ENCODE assay signal across 8 mouse cellular contexts in genomic region chr17:71597881-71598658, GRCm38 (mm10). TPM values are rescaled to one million over a fixed set of nuclear protein-coding genes. Genes with fewer than 3 reads are reported as not detected.
DNase-seq lines count a peak whose midpoint lies in the region; ATAC-seq and TF ChIP-seq lines count a peak whose summit lies in the region.

No protein-coding gene starts in this region.

- H3K9me3 ChIP-seq in heart, embryonic 16.5 days (replicated peaks; ENCODE audit: control insufficient read depth, low read length), result no peaks in the 10 kb centered on the region; the same call in 1 of the 2 replicates
- H3K9me3 ChIP-seq in G1E (replicated peaks), result no peaks in the 10 kb centered on the region
- no peaks in the 10 kb centered on the region for H3K9me3 ChIP-seq in forebrain, embryonic 10.5 days

- H3K4me1 ChIP-seq in heart, embryonic 16.5 days (ENCODE audit: control insufficient read depth, insufficient read depth, low read length), result peaks cover 12% of the 10 kb centered on the region
- peaks cover 36% of the 10 kb centered on the region for H3K4me1 ChIP-seq in G1E (ENCODE audit: insufficient read depth, low read depth, low read length)
- H3K4me1 ChIP-seq in forebrain, embryonic 10.5 days, result peaks cover 38% of the 10 kb centered on the region
- H3K4me1 ChIP-seq in small intestine, adult 2 months (ENCODE audit: control insufficient read depth, insufficient read depth, insufficient read length, low read length), result peaks cover 6% of the 10 kb centered on the region; the same call in 1 of the 2 replicates

- WGBS in heart, embryonic 16.5 days, result under 1% methylated on average over 48 of the region's 48 CpGs
- under 1% methylated on average over 48 of the region's 48 CpGs for WGBS in forebrain, embryonic 10.5 days
- WGBS in small intestine, adult 2 months, result under 1% methylated on average over 48 of the region's 48 CpGs

- no peaks in the 10 kb centered on the region for H3K36me3 ChIP-seq in heart, embryonic 16.5 days (ENCODE audit: control insufficient read depth, insufficient read depth)
- H3K36me3 ChIP-seq in G1E (replicated peaks), result peaks cover 27% of the 10 kb centered on the region
- peaks cover 6% of the 10 kb centered on the region for H3K36me3 ChIP-seq in forebrain, embryonic 10.5 days (replicated peaks)
- 0 out of 2 replicates have a peak, but pooled peaks cover under 1% of the 10 kb centered on the region for H3K36me3 ChIP-seq in small intestine, adult 2 months (ENCODE audit: control insufficient read depth, insufficient read depth, low read length)

- H3K4me3 ChIP-seq in heart, embryonic 16.5 days (ENCODE audit: low read length), result peak overlapping the region; percentile 79
- peak overlapping the region; percentile 89 for H3K4me3 ChIP-seq in G1E (ENCODE audit: low read depth, low read length)
- peak overlapping the region; percentile 74 for H3K4me3 ChIP-seq in forebrain, embryonic 10.5 days
- peak overlapping the region; percentile 96 for H3K4me3 ChIP-seq in small intestine, adult 2 months (ENCODE audit: low read depth, low read length)

- no peak for TF ChIP-seq CTCF in G1E (IDR thresholded peaks at IDR 0.05; ENCODE audit: low read depth, low read length)
- no peak for TF ChIP-seq CTCF in small intestine, adult 2 months (IDR thresholded peaks at IDR 0.05; ENCODE audit: extremely low read depth, insufficient read length, insufficient replicate concordance, low read depth, low read length)

- TF ChIP-seq POLR2A in small intestine, adult 2 months (IDR thresholded peaks at IDR 0.05; ENCODE audit: low read depth, low read length), result no peak; the same call in 1 of the 2 replicates

- peak overlapping the region; percentile 70 for H3K4me2 ChIP-seq in heart, embryonic 16.5 days (ENCODE audit: low read depth, low read length)

- no peaks in the 10 kb centered on the region for H3K27me3 ChIP-seq in heart, embryonic 16.5 days (ENCODE audit: control insufficient read depth, insufficient read depth, low read length)
- peaks cover 10% of the 10 kb centered on the region for H3K27me3 ChIP-seq in G1E (ENCODE audit: insufficient read depth, low read length)
- H3K27me3 ChIP-seq in forebrain, embryonic 10.5 days (ENCODE audit: poor library complexity, severe bottlenecking), result no peaks in the 10 kb centered on the region; the same call in 1 of the 2 replicates
- no peaks in the 10 kb centered on the region for H3K27me3 ChIP-seq in small intestine, adult 2 months (ENCODE audit: control insufficient read depth, insufficient read depth, low read length)

- ATAC-seq in heart, embryonic 16.5 days (replicated peaks; ENCODE audit: extremely low read depth, insufficient read depth, low FRiP score), result peak; percentile 59
- peak; percentile 1; the same call in 1 of the 2 replicates for ATAC-seq in G1E (ENCODE audit: extremely low read depth, insufficient number of reproducible peaks, low FRiP score, poor library complexity, severe bottlenecking)

- peak overlapping the region; percentile 83 for H3K9ac ChIP-seq in heart, embryonic 16.5 days (ENCODE audit: low read length)

- peak overlapping the region; percentile 77 for H3K27ac ChIP-seq in heart, embryonic 16.5 days (ENCODE audit: low read length)
- H3K27ac ChIP-seq in forebrain, embryonic 10.5 days, result peak overlapping the region; percentile 87
- peak overlapping the region; percentile 81 for H3K27ac ChIP-seq in small intestine, adult 2 months (ENCODE audit: insufficient read depth, low read depth, low read length)

- no peak for DNase-seq in heart, postnatal 4 days
- DNase-seq in G1E (ENCODE audit: low spot score) (peak; percentile 29), liver (peak; percentile 5)
- DNase-seq in forebrain, embryonic 10.5 days (ENCODE audit: extremely low spot score, low spot score), result no peak
- no peak for DNase-seq in left cerebral cortex, adult 11 months (ENCODE audit: low spot score)
- DNase-seq in ovary, postnatal 36 days (ENCODE audit: low spot score), result no peak

RNA-seq across cellular contexts. Expression of gene Wdr43, which starts 17.6 kb away (rescaled TPM):
- polyA plus RNA-seq in heart, embryonic 16.5 days (2015; fragmentation: Nextera tagmentation; extraction: Ambion mirVana), result 44.1 and 49.7 TPM in 2 replicates
- 10 to 100 TPM; 29.5 to 33.9 TPM for total RNA-seq in heart, postnatal 4 days (2021)
- 197 and 205 TPM in 2 replicates for total RNA-seq in G1E (2014; fragmentation: Nextera tagmentation)
- total RNA-seq in G1E (2017), result 165 and 231 TPM in 2 replicates
- polyA plus RNA-seq in G1E (2012), result 59.0 and 77.6 TPM in 2 replicates
- 121 and 126 TPM in 2 replicates for polyA plus RNA-seq in forebrain, embryonic 10.5 days (2016; fragmentation: Nextera tagmentation; extraction: Ambion mirVana)
- 1.4 and 2.8 TPM in 2 replicates for polyA plus RNA-seq in small intestine, adult 2 months (2012; rRNA removed)

RNA-seq across cellular contexts. Expression of gene Spdya, which starts 46.2 kb away (rescaled TPM):
- 0.24 and 0.42 TPM in 2 replicates for polyA plus RNA-seq in heart, embryonic 16.5 days (2015; fragmentation: Nextera tagmentation; extraction: Ambion mirVana)
- total RNA-seq in heart, postnatal 4 days (2021), result under 1 TPM; 0.24 to 0.32 TPM
- not detected in 2 replicates for total RNA-seq in G1E (2014; fragmentation: Nextera tagmentation)
- 0.12 TPM in 1 of 2 replicates, not detected in the other for total RNA-seq in G1E (2017)
- polyA plus RNA-seq in G1E (2012), result not detected in 2 replicates
- 1.0 and 1.3 TPM in 2 replicates for polyA plus RNA-seq in forebrain, embryonic 10.5 days (2016; fragmentation: Nextera tagmentation; extraction: Ambion mirVana)
- not detected in 2 replicates for polyA plus RNA-seq in small intestine, adult 2 months (2012; rRNA removed)

Comparison
In these comparisons a context has a peak if more than half of its experiments do, and no peak if none do; other contexts are left out.
1. DNase-seq: peak in G1E (single experiment) and liver (single experiment); none in heart, postnatal 4 days (single experiment), forebrain, embryonic 10.5 days (single experiment), left cerebral cortex, adult 11 months (single experiment) and ovary, postnatal 36 days (single experiment).
2. RNA of gene Wdr43, which starts 17.6 kb away (polyA plus RNA-seq): 121 to 126 TPM in forebrain, embryonic 10.5 days, 59.0 to 77.6 TPM in G1E and 44.1 to 49.7 TPM in heart, embryonic 16.5 days; 1.4 to 2.8 TPM in small intestine, adult 2 months; every median in the first group is over 10 times any median in the second.
3. Peak in every context shown above with its lines, with median percentiles within 50 percentile points of each other: H3K27ac ChIP-seq and H3K4me3 ChIP-seq.